Mouse (Mus musculus) heart, postnatal 0 days (tissue): ENCODE measurements at regions not wholly inside any gene's neighbourhood (a gene's known extent, or its start where the extent isn't known, plus 50 kb on each side); places are given as distances from the start of the nearest gene placed in this dataset.

Experiments
- ATAC-seq: fragments of 200-750 bp; cut with Nextera tagmentation; 2 replicates; pipeline ENCODE4 v1.8.0; 2017; ENCODE audit warnings: low read depth, moderate number of reproducible peaks, moderate library complexity; ENCODE audit not compliant: insufficient read depth
- DNase-seq: peaks from one replicate; pipeline ENCODE4 v3.0.0-alpha.2; 2016; ENCODE audit warnings: low spot score
- H3K27ac ChIP-seq: fragments of 300-500 bp; sonication (generic); 2 replicates; pipeline ENCODE4 v1.5.1; 2014; ENCODE audit warnings: low read depth, mild to moderate bottlenecking
- H3K27me3 ChIP-seq: fragments of 300-500 bp; sonication (generic); 2 replicates; pipeline ENCODE4 v1.6.1; 2014; ENCODE audit warnings: low read length, mixed read lengths; ENCODE audit not compliant: control insufficient read depth, insufficient read depth
- H3K36me3 ChIP-seq: fragments of 300-500 bp; sonication (generic); replicated peaks from 2 replicates; pipeline ENCODE4 v1.6.1; 2014; ENCODE audit warnings: low read length, mixed read lengths; ENCODE audit not compliant: control insufficient read depth, insufficient read depth
- H3K4me1 ChIP-seq: fragments of 300-500 bp; sonication (generic); 2 replicates; pipeline ENCODE4 v1.6.1; 2014; ENCODE audit warnings: antibody characterized with exemption; ENCODE audit not compliant: control insufficient read depth, insufficient read depth
- H3K4me2 ChIP-seq: fragments of 300-500 bp; sonication (generic); 2 replicates; pipeline ENCODE4 v1.6.1; 2014; ENCODE audit warnings: low read depth, mild to moderate bottlenecking, low read length, moderate library complexity
- H3K4me3 ChIP-seq: fragments of 300-500 bp; sonication (generic); 2 replicates; pipeline ENCODE4 v1.5.1; 2014; ENCODE audit warnings: low read depth, low read length
- H3K9ac ChIP-seq: fragments of 300-500 bp; sonication (generic); replicated peaks from 2 replicates; pipeline ENCODE4 v1.6.1; 2014; ENCODE audit warnings: low read depth, low read length, mixed read lengths
- H3K9me3 ChIP-seq: fragments of 300-500 bp; sonication (generic); replicated peaks from 2 replicates; pipeline ENCODE4 v1.6.1; 2016; ENCODE audit warnings: low read length; ENCODE audit not compliant: control insufficient read depth
- CTCF ChIP-seq: IDR thresholded peaks from 2 replicates; pipeline ENCODE4 v1.5.1; 2016; ENCODE audit warnings: antibody characterized with exemption, control low read depth, low read depth
- EP300 ChIP-seq: IDR thresholded peaks from 2 replicates; pipeline ENCODE4 v1.6.1; 2016; ENCODE audit warnings: antibody characterized with exemption, low read depth
- WGBS: fragments of 180-500 bp; shearing (Covaris S2); extraction: QIAGEN DNeasy Blood & Tissue Kit; methylation state at CpG from one replicate; pipeline ENCODE4 v1.1.7; 2014; 5-methylcytosine and 5-hydroxymethylcytosine counted together

DNA sequence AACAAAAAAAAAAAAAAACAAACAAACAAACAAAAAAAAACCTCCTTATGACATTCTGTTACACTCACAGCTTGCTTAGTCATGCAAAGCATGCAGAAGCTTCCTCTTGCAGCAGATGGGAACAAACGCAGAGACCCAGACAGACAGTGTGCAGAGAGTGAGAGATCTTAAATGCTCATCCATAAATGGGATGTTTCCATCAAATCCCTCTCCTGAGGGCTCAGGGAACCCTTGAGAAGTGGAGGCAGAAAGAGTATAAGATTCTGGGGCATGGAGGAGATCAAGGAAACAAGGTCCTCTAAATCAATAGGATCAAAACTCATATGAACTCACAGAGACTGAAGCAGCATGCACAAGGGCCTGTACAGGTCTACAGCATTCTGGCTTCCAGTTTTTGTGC is 52.5 kb downstream of the Adm start:
- Histone ChIP-seq H3K9ac (no peak overlapping the region), H3K27ac (no peak overlapping the region), H3K4me1 (no peaks in the 10 kb centered on the region), H3K36me3 (no peaks in the 10 kb centered on the region), H3K9me3 (0 out of 2 replicates have a peak, but pooled peaks cover 8% of the 10 kb centered on the region), H3K4me3 (no peak overlapping the region), H3K4me2 (no peak overlapping the region), H3K27me3 (no peaks in the 10 kb centered on the region)
- TF ChIP-seq CTCF (no peak), EP300 (no peak)
- ATAC-seq (no peak), DNase-seq (no peak)
- WGBS, result 58% methylated on average over 1 of the region's 1 CpGs

DNA sequence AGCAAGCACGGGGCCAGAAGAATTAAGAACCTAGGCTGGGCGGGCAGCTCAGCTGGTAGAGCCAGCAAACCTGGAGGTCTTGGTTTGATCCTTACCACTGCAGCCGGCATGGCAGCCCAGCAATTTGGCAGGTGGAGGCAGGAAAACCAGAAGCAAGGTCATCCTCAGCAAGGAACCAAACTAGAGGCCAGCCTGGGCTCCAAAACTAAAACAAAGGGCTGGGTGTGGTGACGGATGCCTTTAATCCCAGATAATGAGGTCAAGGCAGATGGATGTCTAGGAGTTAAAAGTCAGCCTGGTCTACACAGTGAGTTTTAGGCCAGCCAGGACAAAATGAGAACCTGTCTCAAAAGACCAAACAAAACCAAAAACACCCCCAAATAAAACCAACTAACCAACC is 55.5 kb downstream of the Adm start:
- H3K4me2 ChIP-seq, result no peak overlapping the region
- H3K9ac ChIP-seq, result no peak overlapping the region
- no peak overlapping the region for H3K4me3 ChIP-seq
- WGBS, result 67% methylated on average over 4 of the region's 4 CpGs
- no peaks in the 10 kb centered on the region for H3K27me3 ChIP-seq
- ATAC-seq, result no peak
- no peak for DNase-seq
- H3K4me1 ChIP-seq, result no peaks in the 10 kb centered on the region
- no peak for TF ChIP-seq CTCF
- H3K36me3 ChIP-seq, result no peaks in the 10 kb centered on the region
- H3K9me3 ChIP-seq, result 0 out of 2 replicates have a peak, but pooled peaks cover 8% of the 10 kb centered on the region
- H3K27ac ChIP-seq, result no peak overlapping the region

- H3K4me2 ChIP-seq, result no peak overlapping the region; the same call in 1 of the 2 replicates
- peaks cover 5% of the 10 kb centered on the region; the same call in 1 of the 2 replicates for H3K4me1 ChIP-seq
- H3K36me3 ChIP-seq, result no peaks in the 10 kb centered on the region
- DNase-seq (peak; percentile 81), ATAC-seq (peak; percentile 94)
- peak overlapping the region; percentile 74 for H3K27ac ChIP-seq
- WGBS, result 29% methylated on average over 14 of the region's 14 CpGs
- H3K4me3 ChIP-seq, result no peak overlapping the region
- TF ChIP-seq EP300 (peak; percentile 79; the same call in 1 of the 2 replicates), CTCF (peak; percentile 31)
- 0 out of 2 replicates have a peak, but pooled peaks cover under 1% of the 10 kb centered on the region for H3K9me3 ChIP-seq
- no peaks in the 10 kb centered on the region for H3K27me3 ChIP-seq
- H3K9ac ChIP-seq, result no peak overlapping the region
Observed at GRCm38 (mm10) chr7:110688884-110689681, 61.6 kb downstream of the Adm start.

DNA sequence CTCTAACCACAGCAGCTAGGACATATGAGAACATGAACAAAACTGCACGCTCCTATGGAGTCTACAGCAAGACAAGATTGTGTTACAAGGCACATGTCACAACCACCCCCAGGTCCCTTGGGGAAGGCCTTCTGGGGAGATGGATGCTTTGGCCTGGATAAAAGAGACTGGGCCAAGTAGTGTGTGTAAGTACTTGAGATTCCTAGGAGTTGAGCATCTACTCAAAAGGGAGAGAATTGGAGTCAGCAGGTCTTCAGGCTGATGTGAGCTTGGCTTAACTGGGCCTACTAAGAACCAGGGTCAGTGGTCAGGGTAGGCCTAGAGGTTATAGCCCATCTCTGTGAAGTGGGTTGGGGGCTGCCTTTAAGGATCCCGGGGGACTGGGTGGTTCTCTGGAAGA is 62.8 kb downstream of the Adm start:
- 83% methylated on average over 2 of the region's 2 CpGs for WGBS
- Histone ChIP-seq H3K36me3 (no peaks in the 10 kb centered on the region), H3K4me2 (no peak overlapping the region), H3K27ac (peak overlapping the region; percentile 74; the same call in 1 of the 2 replicates), H3K9ac (no peak overlapping the region), H3K27me3 (no peaks in the 10 kb centered on the region), H3K9me3 (no peaks in the 10 kb centered on the region), H3K4me1 (peaks cover 5% of the 10 kb centered on the region; the same call in 1 of the 2 replicates), H3K4me3 (no peak overlapping the region)
- ATAC-seq, result no peak
- TF ChIP-seq EP300 (no peak), CTCF (no peak)
- no peak for DNase-seq

DNA sequence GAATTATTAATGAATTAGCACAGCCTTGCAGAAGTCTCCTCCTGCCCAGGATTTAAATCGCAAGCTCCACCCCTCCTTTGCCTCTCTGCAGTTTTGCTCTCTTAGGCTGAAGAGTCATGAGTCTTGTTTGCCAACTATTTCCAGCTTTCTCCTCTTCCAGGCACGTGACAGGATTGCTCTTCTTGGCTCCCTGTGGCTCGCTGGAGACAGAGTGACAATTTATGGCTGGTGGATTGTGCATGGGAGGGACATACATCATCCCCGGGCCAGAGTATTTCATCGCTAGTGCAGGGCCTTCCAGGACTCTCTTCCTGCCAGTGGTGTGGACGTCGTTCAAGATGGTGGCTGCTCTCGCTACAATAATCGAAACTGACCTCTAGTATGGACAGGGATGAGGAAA is 63.4 kb downstream of the Adm start:
- Histone ChIP-seq H3K9ac (no peak overlapping the region), H3K4me2 (no peak overlapping the region), H3K4me3 (no peak overlapping the region), H3K36me3 (no peaks in the 10 kb centered on the region), H3K27ac (no peak overlapping the region), H3K27me3 (no peaks in the 10 kb centered on the region), H3K4me1 (peaks cover 5% of the 10 kb centered on the region; the same call in 1 of the 2 replicates), H3K9me3 (no peaks in the 10 kb centered on the region)
- 74% methylated on average over 9 of the region's 9 CpGs for WGBS
- DNase-seq (no peak), ATAC-seq (no peak)
- TF ChIP-seq CTCF (no peak), EP300 (no peak)

- H3K27ac ChIP-seq, result no peak overlapping the region
- no peaks in the 10 kb centered on the region for H3K27me3 ChIP-seq
- H3K9me3 ChIP-seq, result no peaks in the 10 kb centered on the region
- ATAC-seq (no peak), DNase-seq (no peak)
- 75% methylated on average over 5 of the region's 5 CpGs for WGBS
- no peak overlapping the region for H3K4me2 ChIP-seq
- H3K4me3 ChIP-seq, result no peak overlapping the region
- no peak overlapping the region for H3K9ac ChIP-seq
- H3K4me1 ChIP-seq, result no peaks in the 10 kb centered on the region
- H3K36me3 ChIP-seq, result no peaks in the 10 kb centered on the region
- no peak for TF ChIP-seq EP300
- TF ChIP-seq CTCF, result no peak
Observed at GRCm38 (mm10) chr7:110694262-110694661, 66.8 kb downstream of the Adm start.
